Mouse (Mus musculus): ENCODE data around the gene Mipol1. TPM values are rescaled to one million over a fixed set of nuclear protein-coding genes. Genes with fewer than 3 reads are reported as not detected.
A peak's percentile ranks its signal among the peaks of the same experiment; 100 is the strongest.

Gene Mipol1
- polyA plus RNA-seq, 1 experiment from 2014 or later, result 8.7 TPM

DNA sequence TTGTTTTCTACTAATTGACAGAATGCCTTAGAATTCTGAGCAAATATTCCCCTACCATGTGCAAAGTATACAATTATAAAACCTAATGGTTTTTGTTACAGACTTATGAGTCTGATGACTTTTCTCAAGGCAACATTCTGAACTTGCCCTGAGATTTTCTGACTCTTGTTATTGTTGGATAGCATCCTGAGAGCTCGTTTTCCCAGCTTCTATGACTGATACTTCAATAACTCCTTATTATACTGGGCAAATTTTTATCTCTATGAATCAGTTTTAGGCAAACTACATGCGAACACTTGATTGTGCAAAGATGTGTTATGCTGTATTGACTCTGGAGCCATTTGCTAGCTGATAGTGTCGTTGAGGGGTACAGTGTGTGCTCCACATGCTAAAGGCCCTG is 246.6 kb downstream of the Mipol1 start:
- Histone ChIP-seq H3K4me1 (replicated peaks; ENCODE audit: control insufficient read depth, insufficient read depth, low read length) (no peaks in the 10 kb centered on the region; the same call in 1 of the 2 replicates), H3K36me3 (ENCODE audit: control insufficient read depth, insufficient read depth, low read length) (no peaks in the 10 kb centered on the region), H3K9me3 (ENCODE audit: control insufficient read depth, low read length) (no peaks in the 10 kb centered on the region), H3K4me2 (ENCODE audit: low read depth, low read length) (no peak overlapping the region), H3K27me3 (ENCODE audit: control insufficient read depth, insufficient read depth, low read depth, low read length) (no peaks in the 10 kb centered on the region), H3K9ac (ENCODE audit: low read length) (no peak overlapping the region), H3K27ac (ENCODE audit: low read length) (no peak overlapping the region), H3K4me3 (ENCODE audit: low read length) (no peak overlapping the region)
- ATAC-seq (ENCODE audit: low read depth), result no peak
- 45% methylated on average over 3 of the region's 3 CpGs for WGBS

DNA sequence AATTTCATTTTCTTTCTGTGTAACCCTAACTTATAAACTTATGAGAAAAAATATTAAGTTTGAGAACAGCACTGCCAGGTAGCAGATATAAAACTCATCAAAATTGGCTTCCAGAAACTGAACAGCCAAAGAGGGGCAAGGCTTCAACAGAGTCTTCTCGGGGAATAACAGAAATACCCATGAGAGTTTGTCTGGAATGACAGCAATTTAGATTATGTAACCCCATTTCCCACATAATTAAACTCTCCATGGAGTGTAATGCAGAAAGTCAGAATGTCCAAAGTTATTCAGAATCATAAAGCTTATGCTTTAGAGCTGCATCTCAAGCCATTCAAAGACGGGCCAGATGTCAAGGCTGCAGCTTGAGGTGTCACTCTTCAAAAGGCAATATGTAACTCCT is 251.6 kb downstream of the Mipol1 start:
- H3K4me3 ChIP-seq (ENCODE audit: low read length), result no peak overlapping the region
- no peaks in the 10 kb centered on the region; the same call in 1 of the 2 replicates for H3K4me1 ChIP-seq (replicated peaks; ENCODE audit: control insufficient read depth, insufficient read depth, low read length)
- H3K36me3 ChIP-seq (ENCODE audit: control insufficient read depth, insufficient read depth, low read length), result no peaks in the 10 kb centered on the region
- WGBS, result 39% methylated on average over 2 of the region's 2 CpGs
- no peak overlapping the region for H3K4me2 ChIP-seq (ENCODE audit: low read depth, low read length)
- no peak for ATAC-seq (ENCODE audit: low read depth)
- H3K27me3 ChIP-seq (ENCODE audit: control insufficient read depth, insufficient read depth, low read depth, low read length), result no peaks in the 10 kb centered on the region
- H3K9me3 ChIP-seq (ENCODE audit: control insufficient read depth, low read length), result no peaks in the 10 kb centered on the region
- no peak overlapping the region for H3K27ac ChIP-seq (ENCODE audit: low read length)
- no peak overlapping the region for H3K9ac ChIP-seq (ENCODE audit: low read length)

DNA sequence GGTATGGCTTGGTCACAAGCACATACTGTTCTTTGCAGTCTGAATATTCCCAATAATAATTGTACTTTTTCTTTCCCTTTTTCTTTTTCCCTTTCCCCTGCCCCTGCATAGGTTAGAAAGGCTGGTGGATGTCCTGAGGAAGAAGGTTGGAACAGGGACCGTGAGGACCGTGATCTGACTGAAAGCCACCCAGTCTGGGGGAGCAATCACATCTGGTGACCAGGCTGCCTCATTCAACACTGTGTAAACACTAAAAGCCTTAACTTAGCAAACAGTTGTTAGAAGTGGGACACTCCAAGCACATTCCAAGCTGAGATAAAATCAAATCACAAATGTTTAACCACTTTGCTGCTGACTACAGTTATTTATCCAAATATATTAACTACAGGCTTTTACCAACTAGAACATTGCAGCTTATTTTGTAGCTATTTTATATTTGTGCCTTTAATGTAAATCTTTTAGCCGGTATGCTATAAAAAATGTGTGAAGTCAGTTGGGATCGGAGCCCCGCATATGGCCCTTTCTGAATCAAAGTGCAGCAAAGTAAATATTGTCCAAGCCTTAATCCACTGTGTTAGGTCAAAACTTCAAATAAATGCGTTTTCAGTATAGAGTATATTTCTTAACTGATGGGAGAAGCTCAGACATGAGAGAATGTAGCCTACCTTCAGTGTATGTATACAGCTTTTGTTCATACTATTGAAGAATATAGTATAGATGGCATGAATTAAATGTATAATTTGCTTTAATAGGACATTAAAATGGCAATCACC is 266.3 kb downstream of the Mipol1 start:
- peak overlapping the region; percentile 5; the same call in 1 of the 2 replicates for H3K4me2 ChIP-seq (ENCODE audit: low read depth, low read length)
- no peak overlapping the region for H3K9ac ChIP-seq (ENCODE audit: low read length)
- 38% methylated on average over 6 of the region's 6 CpGs for WGBS
- peak overlapping the region; percentile 37; the same call in 1 of the 2 replicates for H3K27ac ChIP-seq (ENCODE audit: low read length)
- H3K4me1 ChIP-seq (replicated peaks; ENCODE audit: control insufficient read depth, insufficient read depth, low read length), result 0 out of 2 replicates have a peak, but pooled peaks cover 2% of the 10 kb centered on the region
- H3K27me3 ChIP-seq (ENCODE audit: control insufficient read depth, insufficient read depth, low read depth, low read length), result no peaks in the 10 kb centered on the region
- peak; percentile 97 for ATAC-seq (ENCODE audit: low read depth)
- no peaks in the 10 kb centered on the region for H3K9me3 ChIP-seq (ENCODE audit: control insufficient read depth, low read length)
- H3K4me3 ChIP-seq (ENCODE audit: low read length), result no peak overlapping the region
- H3K36me3 ChIP-seq (ENCODE audit: control insufficient read depth, insufficient read depth, low read length), result no peaks in the 10 kb centered on the region

DNA sequence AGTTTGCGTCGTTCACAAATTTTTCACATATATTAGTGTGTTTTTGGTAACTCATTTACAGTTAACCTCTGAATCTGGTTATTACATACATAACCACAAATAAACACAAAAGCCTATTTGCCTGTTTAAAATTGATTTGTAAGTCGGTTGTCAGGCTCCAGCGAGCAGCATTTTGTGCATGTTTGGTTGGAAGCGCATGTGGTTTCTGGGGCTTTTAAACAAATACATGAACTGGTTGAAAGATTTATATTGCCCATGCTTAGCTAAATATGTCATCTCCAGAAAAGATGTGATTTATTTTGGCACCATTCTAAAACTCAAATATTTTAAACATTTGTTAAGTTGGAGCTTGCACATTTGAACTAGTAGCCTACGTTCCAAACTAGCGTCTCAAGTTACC is 270.0 kb downstream of the Mipol1 start:
- 0 out of 2 replicates have a peak, but pooled peaks cover 2% of the 10 kb centered on the region for H3K4me1 ChIP-seq (replicated peaks; ENCODE audit: control insufficient read depth, insufficient read depth, low read length)
- H3K27me3 ChIP-seq (ENCODE audit: control insufficient read depth, insufficient read depth, low read depth, low read length), result no peaks in the 10 kb centered on the region
- ATAC-seq (ENCODE audit: low read depth), result no peak
- no peak overlapping the region for H3K9ac ChIP-seq (ENCODE audit: low read length)
- WGBS, result 45% methylated on average over 7 of the region's 7 CpGs
- H3K4me3 ChIP-seq (ENCODE audit: low read length), result no peak overlapping the region
- no peak overlapping the region for H3K4me2 ChIP-seq (ENCODE audit: low read depth, low read length)
- H3K36me3 ChIP-seq (ENCODE audit: control insufficient read depth, insufficient read depth, low read length), result no peaks in the 10 kb centered on the region
- no peak overlapping the region for H3K27ac ChIP-seq (ENCODE audit: low read length)
- H3K9me3 ChIP-seq (ENCODE audit: control insufficient read depth, low read length), result no peaks in the 10 kb centered on the region

DNA sequence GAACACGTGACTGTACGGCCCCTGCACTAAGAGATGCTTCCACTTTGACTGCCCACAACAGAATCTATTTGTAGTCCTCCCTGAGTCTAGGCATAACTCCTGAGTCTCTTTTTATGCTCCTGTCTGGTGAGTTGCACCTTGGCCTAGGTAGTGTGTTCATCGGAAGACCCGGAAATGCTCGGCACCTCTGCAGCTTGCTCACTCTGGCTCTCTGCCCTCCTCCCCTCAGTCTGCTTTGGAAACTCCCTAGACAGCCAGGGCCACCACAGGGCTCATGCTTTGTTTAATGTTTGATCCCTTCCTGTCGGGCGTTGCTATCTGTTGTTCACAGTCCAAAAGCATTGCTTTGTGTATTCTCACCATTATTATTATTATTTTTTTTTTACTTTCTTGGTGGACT is 275.1 kb downstream of the Mipol1 start:
- no peaks in the 10 kb centered on the region for H3K27me3 ChIP-seq (ENCODE audit: control insufficient read depth, insufficient read depth, low read depth, low read length)
- no peak for ATAC-seq (ENCODE audit: low read depth)
- H3K9me3 ChIP-seq (ENCODE audit: control insufficient read depth, low read length), result no peaks in the 10 kb centered on the region
- H3K36me3 ChIP-seq (ENCODE audit: control insufficient read depth, insufficient read depth, low read length), result no peaks in the 10 kb centered on the region
- H3K27ac ChIP-seq (ENCODE audit: low read length), result no peak overlapping the region
- no peak overlapping the region for H3K4me2 ChIP-seq (ENCODE audit: low read depth, low read length)
- no peaks in the 10 kb centered on the region for H3K4me1 ChIP-seq (replicated peaks; ENCODE audit: control insufficient read depth, insufficient read depth, low read length)
- 63% methylated on average over 7 of the region's 7 CpGs for WGBS
- no peak overlapping the region for H3K4me3 ChIP-seq (ENCODE audit: low read length)
- H3K9ac ChIP-seq (ENCODE audit: low read length), result no peak overlapping the region

DNA sequence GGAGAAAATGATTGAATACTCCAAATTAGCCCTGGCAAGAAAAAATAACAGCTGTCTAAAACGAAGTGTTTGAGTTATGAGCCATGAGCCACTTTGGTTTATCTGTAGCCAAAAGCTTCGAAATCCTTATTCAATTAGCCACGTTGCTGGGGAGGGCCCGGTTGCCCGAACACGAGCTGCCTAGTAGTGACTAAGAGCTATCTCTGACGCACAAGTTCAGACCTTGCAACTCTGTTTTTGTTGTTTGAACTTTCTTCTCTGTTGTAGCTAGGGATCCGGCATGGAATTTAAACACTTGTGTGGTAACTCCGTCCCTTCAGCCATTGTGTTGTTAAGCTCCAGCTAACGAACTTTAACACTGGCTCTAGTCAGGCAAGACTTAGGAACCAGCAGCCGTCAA is 278.7 kb downstream of the Mipol1 start:
- no peak overlapping the region for H3K4me2 ChIP-seq (ENCODE audit: low read depth, low read length)
- H3K27me3 ChIP-seq (ENCODE audit: control insufficient read depth, insufficient read depth, low read depth, low read length), result no peaks in the 10 kb centered on the region
- H3K36me3 ChIP-seq (ENCODE audit: control insufficient read depth, insufficient read depth, low read length), result no peaks in the 10 kb centered on the region
- no peaks in the 10 kb centered on the region; the same call in 1 of the 2 replicates for H3K4me1 ChIP-seq (replicated peaks; ENCODE audit: control insufficient read depth, insufficient read depth, low read length)
- no peak overlapping the region for H3K4me3 ChIP-seq (ENCODE audit: low read length)
- 35% methylated on average over 11 of the region's 11 CpGs for WGBS
- no peaks in the 10 kb centered on the region for H3K9me3 ChIP-seq (ENCODE audit: control insufficient read depth, low read length)
- no peak for ATAC-seq (ENCODE audit: low read depth)
- H3K9ac ChIP-seq (ENCODE audit: low read length), result peak overlapping the region; percentile 5; the same call in 1 of the 2 replicates
- peak overlapping the region; percentile 56 for H3K27ac ChIP-seq (ENCODE audit: low read length)

DNA sequence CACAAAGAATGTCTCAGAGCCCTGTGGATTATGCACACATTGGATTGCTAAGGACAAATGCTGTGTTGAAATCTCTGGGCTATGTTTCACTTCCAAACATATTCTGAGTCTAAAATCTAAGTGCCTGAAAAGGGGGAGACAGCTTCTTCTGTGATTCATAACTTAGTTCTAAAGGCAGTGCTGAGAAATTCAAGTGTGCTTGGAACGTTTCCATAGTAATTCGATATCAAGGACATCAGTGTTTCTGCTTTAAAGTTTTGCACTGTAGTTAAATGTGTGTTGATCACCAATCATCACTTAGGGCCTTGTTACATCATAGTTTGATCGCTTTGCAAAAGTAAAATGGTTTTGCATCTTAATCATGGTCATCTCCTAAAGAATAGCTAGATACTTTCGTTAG is 279.5 kb downstream of the Mipol1 start:
- ATAC-seq (ENCODE audit: low read depth), result peak; percentile 17; the same call in 1 of the 2 replicates
- Histone ChIP-seq H3K9ac (ENCODE audit: low read length) (no peak overlapping the region), H3K36me3 (ENCODE audit: control insufficient read depth, insufficient read depth, low read length) (no peaks in the 10 kb centered on the region), H3K9me3 (ENCODE audit: control insufficient read depth, low read length) (no peaks in the 10 kb centered on the region), H3K4me2 (ENCODE audit: low read depth, low read length) (no peak overlapping the region), H3K4me1 (replicated peaks; ENCODE audit: control insufficient read depth, insufficient read depth, low read length) (no peaks in the 10 kb centered on the region; the same call in 1 of the 2 replicates), H3K27me3 (ENCODE audit: control insufficient read depth, insufficient read depth, low read depth, low read length) (no peaks in the 10 kb centered on the region), H3K4me3 (ENCODE audit: low read length) (no peak overlapping the region), H3K27ac (ENCODE audit: low read length) (peak overlapping the region; percentile 56)
- WGBS, result 40% methylated on average over 4 of the region's 4 CpGs

DNA sequence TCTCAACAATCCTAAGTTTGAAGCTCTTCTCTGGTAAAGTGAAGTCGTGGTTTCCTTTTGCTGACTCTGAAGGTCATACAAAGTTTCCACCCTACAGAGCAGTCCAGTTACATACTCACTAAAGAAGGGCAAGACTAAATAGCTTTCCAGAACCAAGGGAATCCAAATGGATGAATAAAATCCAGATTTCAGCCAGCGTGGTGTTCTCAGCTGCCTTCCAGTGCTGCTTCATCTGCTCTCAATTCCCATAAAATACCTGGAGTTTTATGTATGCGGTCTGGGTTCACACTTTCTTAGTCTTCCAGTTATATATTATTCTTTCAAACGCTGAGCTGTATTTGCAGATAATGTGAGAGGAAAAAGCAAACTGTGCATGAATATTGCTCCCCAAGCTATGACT is 280.9 kb downstream of the Mipol1 start:
- no peak overlapping the region for H3K4me3 ChIP-seq (ENCODE audit: low read length)
- ATAC-seq (ENCODE audit: low read depth), result no peak
- peaks cover 2% of the 10 kb centered on the region; the same call in 1 of the 2 replicates for H3K4me1 ChIP-seq (replicated peaks; ENCODE audit: control insufficient read depth, insufficient read depth, low read length)
- no peak overlapping the region for H3K9ac ChIP-seq (ENCODE audit: low read length)
- 79% methylated on average over 4 of the region's 4 CpGs for WGBS
- no peaks in the 10 kb centered on the region for H3K9me3 ChIP-seq (ENCODE audit: control insufficient read depth, low read length)
- H3K36me3 ChIP-seq (ENCODE audit: control insufficient read depth, insufficient read depth, low read length), result no peaks in the 10 kb centered on the region
- H3K27ac ChIP-seq (ENCODE audit: low read length), result no peak overlapping the region
- no peak overlapping the region for H3K4me2 ChIP-seq (ENCODE audit: low read depth, low read length)
- H3K27me3 ChIP-seq (ENCODE audit: control insufficient read depth, insufficient read depth, low read depth, low read length), result no peaks in the 10 kb centered on the region

DNA sequence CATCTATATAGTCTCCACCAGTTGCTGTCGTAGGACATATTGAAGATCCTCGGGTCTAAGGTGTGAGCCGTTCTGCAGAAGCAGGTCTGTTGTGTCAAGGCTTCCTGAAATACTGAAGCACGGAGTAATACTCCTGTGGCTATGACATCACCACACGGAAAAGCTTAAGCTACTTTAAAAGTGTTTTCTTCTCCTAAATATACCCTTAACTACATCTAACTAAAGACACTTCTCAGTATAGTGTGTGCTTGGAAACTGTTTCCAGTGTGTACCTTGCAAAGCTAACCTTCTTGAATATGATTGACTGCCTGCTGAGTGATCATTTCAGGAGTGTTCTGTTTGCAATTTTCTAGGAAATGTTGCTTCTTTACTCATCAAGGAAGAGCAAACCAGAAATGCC is 281.3 kb downstream of the Mipol1 start:
- H3K4me1 ChIP-seq (replicated peaks; ENCODE audit: control insufficient read depth, insufficient read depth, low read length), result peaks cover 2% of the 10 kb centered on the region; the same call in 1 of the 2 replicates
- H3K9me3 ChIP-seq (ENCODE audit: control insufficient read depth, low read length), result no peaks in the 10 kb centered on the region
- no peak overlapping the region for H3K4me2 ChIP-seq (ENCODE audit: low read depth, low read length)
- 0 out of 2 replicates have a peak, but pooled peaks have one; percentile 26 for ATAC-seq (ENCODE audit: low read depth)
- H3K36me3 ChIP-seq (ENCODE audit: control insufficient read depth, insufficient read depth, low read length), result no peaks in the 10 kb centered on the region
- no peak overlapping the region for H3K9ac ChIP-seq (ENCODE audit: low read length)
- no peaks in the 10 kb centered on the region for H3K27me3 ChIP-seq (ENCODE audit: control insufficient read depth, insufficient read depth, low read depth, low read length)
- H3K4me3 ChIP-seq (ENCODE audit: low read length), result no peak overlapping the region
- no peak overlapping the region for H3K27ac ChIP-seq (ENCODE audit: low read length)
- WGBS, result 54% methylated on average over 5 of the region's 5 CpGs
